Mouse (Mus musculus) neural tube, embryonic 12.5 days (tissue): ENCODE data around the gene Cdcp2. TPM values are rescaled to one million over a fixed set of nuclear protein-coding genes. Genes with fewer than 3 reads are reported as not detected.
A peak's percentile ranks its signal among the peaks of the same experiment; 100 is the strongest.

Experiments
- ATAC-seq: fragments of 200-750 bp; cut with Nextera tagmentation; 2 replicates; pipeline ENCODE4 v1.8.0; 2017; ENCODE audit warnings: low read depth, mild to moderate bottlenecking, moderate TSS enrichment, moderate library complexity; ENCODE audit not compliant: low FRiP score
- H3K27ac ChIP-seq: fragments of 300-500 bp; sonication (generic); 2 replicates; pipeline ENCODE4 v1.5.1; 2016
- H3K27me3 ChIP-seq: fragments of 300-500 bp; sonication (generic); replicated peaks from 2 replicates; pipeline ENCODE4 v1.6.1; 2016; ENCODE audit warnings: mild to moderate bottlenecking
- H3K36me3 ChIP-seq: fragments of 300-500 bp; sonication (generic); 2 replicates; pipeline ENCODE4 v1.6.1; 2016; ENCODE audit warnings: mild to moderate bottlenecking
- H3K4me1 ChIP-seq: fragments of 300-500 bp; sonication (generic); 2 replicates; pipeline ENCODE4 v1.6.1; 2016
- H3K4me2 ChIP-seq: fragments of 300-500 bp; sonication (generic); replicated peaks from 2 replicates; pipeline ENCODE4 v1.6.1; 2016; ENCODE audit warnings: mild to moderate bottlenecking
- H3K4me3 ChIP-seq: fragments of 300-500 bp; sonication (generic); 2 replicates; pipeline ENCODE4 v1.5.1; 2016
- H3K9ac ChIP-seq: fragments of 300-500 bp; sonication (generic); 2 replicates; pipeline ENCODE4 v1.6.1; 2016; ENCODE audit warnings: mild to moderate bottlenecking
- H3K9me3 ChIP-seq: fragments of 300-500 bp; sonication (generic); 2 replicates; pipeline ENCODE4 v1.6.1; 2016; ENCODE audit warnings: mild to moderate bottlenecking
- WGBS: fragments of 180-500 bp; shearing (Covaris S2); methylation state at CpG from one replicate; pipeline ENCODE4 v1.1.7; 2016; 5-methylcytosine and 5-hydroxymethylcytosine counted together
- polyA plus RNA-seq: library from polyadenylated mRNA; unstranded; fragments of >200 nt; fragmentation: Nextera tagmentation; extraction: Ambion mirVana; gene quantifications from 2 replicates; pipeline ENCODE4 v1.2.1, GENCODE M21; 2016

Cdcp2 gene
- polyA plus RNA-seq, 1 experiment from 2014 or later, result 0.37 TPM

DNA sequence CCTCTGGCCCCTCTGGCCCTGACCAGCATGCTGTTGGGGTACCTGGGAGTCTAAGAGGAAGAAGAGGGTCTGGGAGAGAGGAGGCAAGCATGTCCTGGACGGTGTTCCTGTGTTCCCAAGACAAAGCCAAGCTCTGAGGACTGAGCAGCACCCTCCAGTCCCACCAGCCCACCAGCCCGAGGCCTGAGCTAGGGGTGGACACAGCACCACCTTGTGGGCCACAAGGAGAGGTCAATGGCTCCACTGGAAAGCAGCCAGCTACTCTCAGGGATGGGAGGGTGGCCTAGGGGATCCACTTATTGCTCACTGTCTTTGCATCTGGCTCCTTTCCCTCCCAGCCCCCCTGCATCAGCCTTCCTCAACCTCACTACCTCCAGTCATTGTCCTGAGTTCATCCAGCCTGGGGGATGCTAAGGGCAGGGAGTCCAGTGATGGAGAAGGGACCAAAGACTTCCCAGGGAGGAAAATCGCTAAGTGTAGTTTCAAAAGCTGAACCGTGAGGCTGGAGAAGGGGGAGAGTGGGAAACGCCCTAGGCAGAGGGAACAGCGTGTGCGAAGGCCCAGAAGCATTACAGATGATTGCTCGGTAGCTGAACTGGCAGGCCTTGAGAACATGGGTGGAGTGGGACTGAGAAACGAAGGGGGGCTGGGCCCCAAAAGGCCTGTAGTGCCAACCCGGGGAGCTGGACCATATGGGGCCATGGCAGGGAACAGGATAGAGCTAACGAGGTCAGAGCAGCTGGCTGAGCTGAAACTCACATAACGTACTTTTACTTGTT, 24.7 kb downstream of the Cdcp2 start:
- WGBS, result 52% methylated on average over 12 of the region's 12 CpGs
- H3K4me2 ChIP-seq, result no peak overlapping the region
- H3K27ac ChIP-seq, result peak overlapping the region; percentile 43; the same call in 1 of the 2 replicates
- peaks cover 24% of the 10 kb centered on the region for H3K4me1 ChIP-seq
- H3K9ac ChIP-seq, result no peak overlapping the region
- H3K9me3 ChIP-seq, result no peaks in the 10 kb centered on the region
- no peaks in the 10 kb centered on the region for H3K27me3 ChIP-seq
- no peaks in the 10 kb centered on the region for H3K36me3 ChIP-seq
- peak; percentile 80 for ATAC-seq
- no peak overlapping the region for H3K4me3 ChIP-seq

DNA sequence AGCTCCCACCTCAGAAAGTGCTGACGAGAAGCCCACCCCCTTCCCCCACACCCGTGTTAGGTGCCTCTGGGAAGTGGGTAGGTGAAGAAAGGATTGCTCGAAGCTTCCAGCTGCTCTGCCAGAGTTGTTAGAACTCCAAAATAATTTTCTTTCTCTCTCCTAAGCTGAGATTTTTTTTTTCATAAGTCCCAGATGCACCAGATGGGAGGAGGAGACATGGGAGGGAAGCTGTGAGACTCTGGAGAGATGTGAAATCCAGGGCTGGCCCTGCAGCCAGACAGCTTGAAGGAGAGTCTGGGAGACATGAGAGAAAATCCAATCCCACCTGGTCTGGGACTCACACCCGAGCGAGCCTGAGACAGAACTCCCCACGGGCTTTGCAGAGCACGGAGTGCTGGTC, 27.7 kb downstream of the Cdcp2 start:
- no peak for ATAC-seq
- Histone ChIP-seq H3K9me3 (no peaks in the 10 kb centered on the region), H3K27ac (no peak overlapping the region), H3K9ac (no peak overlapping the region), H3K4me1 (peaks cover 47% of the 10 kb centered on the region), H3K27me3 (no peaks in the 10 kb centered on the region), H3K4me3 (no peak overlapping the region), H3K4me2 (no peak overlapping the region), H3K36me3 (no peaks in the 10 kb centered on the region)
- 69% methylated on average over 7 of the region's 7 CpGs for WGBS

DNA sequence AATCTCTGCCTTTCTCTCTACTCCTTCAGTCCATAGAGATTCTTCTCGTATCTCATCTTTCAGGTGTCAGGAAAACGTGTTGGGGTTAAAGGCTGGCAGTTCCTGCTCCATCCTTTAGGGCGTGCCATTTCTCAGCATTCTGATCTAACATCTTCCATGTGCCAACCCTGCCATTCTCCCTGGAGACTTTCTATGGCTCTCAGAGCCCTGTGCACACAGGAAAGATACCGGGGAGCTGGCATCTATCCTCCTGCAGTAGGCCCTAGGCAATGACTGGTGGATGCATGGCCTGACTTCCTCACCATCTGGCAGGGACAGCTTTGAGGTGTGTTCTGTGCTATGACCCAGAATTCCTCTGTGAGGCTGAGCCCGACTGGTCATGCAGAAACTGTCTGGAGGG, 28.4 kb downstream of the Cdcp2 start:
- Histone ChIP-seq H3K27ac (no peak overlapping the region), H3K36me3 (no peaks in the 10 kb centered on the region), H3K9me3 (no peaks in the 10 kb centered on the region), H3K9ac (no peak overlapping the region), H3K4me1 (peaks cover 54% of the 10 kb centered on the region), H3K4me3 (no peak overlapping the region), H3K27me3 (no peaks in the 10 kb centered on the region), H3K4me2 (no peak overlapping the region)
- WGBS, result 64% methylated on average over 5 of the region's 5 CpGs
- no peak for ATAC-seq

DNA sequence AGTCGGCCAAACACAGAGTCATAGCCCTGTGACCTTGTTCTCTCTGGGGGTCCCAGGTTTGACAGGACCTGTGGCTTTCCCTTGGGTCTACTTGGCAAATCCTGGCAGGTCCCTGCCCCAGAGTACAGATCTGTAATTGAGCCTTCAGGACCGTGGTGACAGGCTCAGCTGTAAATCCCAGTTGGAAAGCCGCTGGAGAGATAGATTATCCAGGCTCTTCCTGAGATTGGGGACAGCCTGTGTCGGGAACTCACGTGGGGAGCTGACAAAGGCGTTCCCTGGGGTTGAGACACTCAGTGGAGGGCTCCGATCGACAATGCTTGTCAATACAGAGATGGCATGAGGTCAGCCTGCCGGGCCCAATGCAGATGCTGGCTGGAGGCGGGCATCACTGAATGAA, 29.7 kb downstream of the Cdcp2 start:
- no peak for ATAC-seq
- Histone ChIP-seq H3K9me3 (no peaks in the 10 kb centered on the region), H3K9ac (no peak overlapping the region), H3K4me1 (peaks cover 55% of the 10 kb centered on the region), H3K4me2 (0 out of 2 replicates have a peak overlapping the region, but pooled peaks have one; percentile 2), H3K36me3 (no peaks in the 10 kb centered on the region), H3K4me3 (no peak overlapping the region), H3K27ac (0 out of 2 replicates have a peak overlapping the region, but pooled peaks have one; percentile 32), H3K27me3 (no peaks in the 10 kb centered on the region)
- 29% methylated on average over 10 of the region's 10 CpGs for WGBS

DNA sequence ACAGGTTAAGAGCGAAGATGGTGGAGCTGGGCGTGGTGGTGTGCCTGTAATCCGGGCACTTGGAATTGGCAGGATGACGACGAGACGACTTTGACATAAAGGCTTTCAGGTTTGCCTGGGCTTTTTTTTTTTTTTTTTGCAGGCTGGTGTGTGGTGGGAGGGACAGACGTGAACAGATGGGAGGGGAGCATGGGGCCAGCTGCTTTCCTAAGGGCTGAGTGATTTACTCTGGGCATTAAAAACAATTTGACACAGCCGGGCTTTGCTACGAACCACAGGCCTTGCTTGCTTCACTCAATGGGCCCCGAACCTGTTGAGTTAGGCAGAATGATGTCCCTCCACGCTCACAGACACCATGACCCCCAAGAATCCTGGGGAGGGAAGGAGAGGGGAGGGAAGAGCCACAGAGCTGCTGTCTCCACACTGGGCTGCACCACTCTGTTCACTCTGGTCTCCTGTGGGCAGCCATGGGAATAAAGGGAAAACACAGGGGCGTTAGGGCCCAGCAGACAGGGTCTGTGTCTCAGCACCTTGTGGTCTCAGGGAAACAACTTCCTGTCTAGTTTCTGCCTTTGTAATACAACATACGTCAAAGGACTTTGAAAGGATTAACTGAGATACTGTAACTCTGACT, 30.3 kb downstream of the Cdcp2 start:
- H3K4me2 ChIP-seq, result 0 out of 2 replicates have a peak overlapping the region, but pooled peaks have one; percentile 2
- no peaks in the 10 kb centered on the region for H3K9me3 ChIP-seq
- peak; percentile 65 for ATAC-seq
- peak overlapping the region; percentile 32; the same call in 1 of the 2 replicates for H3K27ac ChIP-seq
- H3K9ac ChIP-seq, result no peak overlapping the region
- 20% methylated on average over 13 of the region's 13 CpGs for WGBS
- no peaks in the 10 kb centered on the region for H3K27me3 ChIP-seq
- H3K4me1 ChIP-seq, result peaks cover 53% of the 10 kb centered on the region
- no peaks in the 10 kb centered on the region for H3K36me3 ChIP-seq
- H3K4me3 ChIP-seq, result no peak overlapping the region

DNA sequence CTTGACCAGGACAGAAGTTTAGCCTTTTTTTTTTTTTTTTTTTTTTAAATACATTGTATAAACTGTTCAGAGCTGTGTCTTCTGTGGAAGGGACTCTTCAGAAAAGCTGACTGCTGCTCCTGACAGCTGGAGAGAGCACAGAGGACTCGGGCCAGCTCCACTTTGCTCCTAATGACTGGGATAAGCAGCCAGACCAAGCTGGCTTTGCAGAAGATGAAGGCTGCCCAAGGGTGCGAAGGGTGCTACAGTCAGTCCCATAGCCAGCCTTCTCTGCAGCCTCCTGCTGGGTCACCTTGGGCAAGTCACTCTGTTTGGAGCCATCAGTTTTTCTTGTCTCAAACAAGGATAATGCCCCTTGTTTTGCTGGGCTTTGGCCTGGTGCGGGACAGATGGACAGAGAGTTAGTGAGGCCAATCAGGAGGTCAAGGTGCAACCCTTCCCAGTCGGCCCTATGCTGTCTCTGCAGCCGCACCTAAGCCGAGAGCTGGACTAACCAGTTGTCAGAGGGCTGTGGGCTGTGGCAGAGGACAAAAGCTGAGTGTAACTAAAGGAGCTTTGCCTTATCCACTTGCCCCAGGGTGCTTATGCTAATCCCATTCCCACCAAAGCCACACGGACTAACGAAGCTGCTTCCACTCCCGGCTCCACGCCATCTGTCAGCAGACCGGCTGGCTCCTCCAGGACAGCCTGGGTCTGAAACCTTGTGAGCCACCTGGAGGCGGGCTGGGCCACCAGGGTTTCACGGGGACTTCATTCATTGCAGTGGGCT, 31.4 kb downstream of the Cdcp2 start:
- Histone ChIP-seq H3K4me2 (no peak overlapping the region), H3K27me3 (no peaks in the 10 kb centered on the region), H3K4me1 (peaks cover 58% of the 10 kb centered on the region), H3K27ac (0 out of 2 replicates have a peak overlapping the region, but pooled peaks have one; percentile 53), H3K36me3 (no peaks in the 10 kb centered on the region), H3K4me3 (no peak overlapping the region), H3K9me3 (no peaks in the 10 kb centered on the region), H3K9ac (no peak overlapping the region)
- ATAC-seq, result peak; percentile 27; the same call in 1 of the 2 replicates
- WGBS, result 21% methylated on average over 13 of the region's 13 CpGs

DNA sequence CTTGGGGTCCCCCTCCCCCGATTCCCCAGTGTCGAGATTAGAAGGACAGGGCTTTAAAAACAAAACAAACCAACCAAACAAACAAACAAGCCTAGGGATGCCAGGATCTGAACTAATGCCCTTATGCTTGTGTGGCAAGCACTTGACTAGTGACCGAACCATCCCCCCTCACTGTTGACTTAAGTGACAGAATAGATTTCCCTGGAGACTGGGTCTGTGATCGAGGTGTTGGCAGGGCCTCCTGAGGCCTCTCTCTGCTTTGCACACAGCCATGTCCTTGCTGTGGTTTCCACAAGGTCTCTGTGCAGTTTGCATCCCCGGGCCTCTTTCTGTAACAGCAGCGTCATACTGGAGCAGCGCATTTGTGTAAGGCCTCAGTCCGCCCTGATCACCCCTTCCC, 32.7 kb downstream of the Cdcp2 start:
- H3K9me3 ChIP-seq, result no peaks in the 10 kb centered on the region
- H3K27ac ChIP-seq, result no peak overlapping the region
- H3K4me1 ChIP-seq, result peaks cover 55% of the 10 kb centered on the region
- H3K4me3 ChIP-seq, result no peak overlapping the region
- H3K36me3 ChIP-seq, result no peaks in the 10 kb centered on the region
- no peaks in the 10 kb centered on the region for H3K27me3 ChIP-seq
- ATAC-seq, result no peak
- H3K9ac ChIP-seq, result no peak overlapping the region
- WGBS, result 76% methylated on average over 8 of the region's 8 CpGs
- H3K4me2 ChIP-seq, result no peak overlapping the region

DNA sequence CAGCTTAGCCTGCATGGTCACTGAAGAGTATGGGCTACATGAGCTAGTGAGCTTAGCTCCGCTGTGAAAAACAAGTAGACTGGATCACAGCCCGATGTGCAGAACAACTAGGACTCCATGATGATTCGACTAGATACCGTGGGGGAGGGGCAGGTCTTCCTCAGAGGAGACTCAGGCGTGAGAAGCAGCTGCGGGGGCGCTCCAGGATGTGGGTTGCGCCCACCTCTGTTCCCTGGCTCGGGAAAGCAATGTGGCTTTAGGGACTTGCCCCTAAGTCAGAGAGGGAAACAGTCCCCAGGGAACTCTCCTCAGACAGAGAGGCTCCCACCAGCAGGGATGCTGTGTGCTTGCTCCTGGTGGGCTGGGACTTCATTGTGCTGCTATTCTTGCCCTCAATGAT, 33.8 kb downstream of the Cdcp2 start:
- Histone ChIP-seq H3K36me3 (no peaks in the 10 kb centered on the region), H3K9ac (no peak overlapping the region), H3K9me3 (no peaks in the 10 kb centered on the region), H3K4me3 (no peak overlapping the region), H3K4me1 (peaks cover 51% of the 10 kb centered on the region), H3K27me3 (no peaks in the 10 kb centered on the region), H3K4me2 (no peak overlapping the region), H3K27ac (no peak overlapping the region)
- ATAC-seq, result no peak
- 22% methylated on average over 9 of the region's 9 CpGs for WGBS

DNA sequence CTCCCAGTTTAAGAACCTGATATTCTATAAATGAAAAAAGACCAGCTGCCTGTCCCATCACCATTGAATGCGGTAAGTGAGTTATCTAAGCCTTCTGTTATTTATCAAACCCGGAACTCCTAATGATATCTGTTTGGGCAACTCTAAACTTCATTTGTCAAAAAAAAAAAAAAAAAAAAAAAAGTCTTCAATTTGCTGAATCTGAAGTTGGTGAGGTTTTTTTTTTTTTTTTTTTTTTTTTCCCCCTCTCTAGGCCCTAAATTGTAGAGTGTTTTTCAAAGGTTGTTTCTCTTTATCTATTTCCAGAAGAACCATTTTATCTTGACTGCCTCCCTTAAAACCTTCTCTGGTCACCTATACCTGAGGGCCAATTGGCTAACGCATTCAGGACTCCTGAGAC, 38.2 kb downstream of the Cdcp2 start:
- Histone ChIP-seq H3K36me3 (peaks cover 3% of the 10 kb centered on the region; the same call in 1 of the 2 replicates), H3K4me1 (peaks cover 40% of the 10 kb centered on the region), H3K4me2 (no peak overlapping the region), H3K9ac (no peak overlapping the region), H3K27me3 (no peaks in the 10 kb centered on the region), H3K27ac (no peak overlapping the region), H3K9me3 (no peaks in the 10 kb centered on the region), H3K4me3 (no peak overlapping the region)
- 95% methylated on average over 3 of the region's 3 CpGs for WGBS
- ATAC-seq, result no peak

DNA sequence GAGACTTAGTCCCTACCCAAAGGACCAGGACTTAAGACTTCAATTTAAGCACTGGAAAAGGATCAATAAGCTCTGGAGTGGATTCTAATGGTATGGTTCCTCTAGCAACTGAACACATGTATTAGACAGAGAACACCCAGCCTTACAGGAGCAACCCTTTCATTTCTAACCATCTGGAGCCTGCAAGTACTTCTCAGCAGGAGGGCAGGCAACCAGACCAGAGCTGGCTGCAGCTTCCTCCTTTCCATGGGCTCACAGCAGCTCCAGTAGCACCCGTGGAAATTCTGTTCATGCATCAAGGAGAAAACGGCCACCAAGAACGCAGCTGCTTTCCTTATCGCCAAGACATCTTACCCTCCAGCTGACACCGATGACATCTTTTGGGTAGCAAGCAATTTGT, 39.0 kb downstream of the Cdcp2 start:
- Histone ChIP-seq H3K9ac (no peak overlapping the region), H3K4me2 (no peak overlapping the region), H3K27me3 (no peaks in the 10 kb centered on the region), H3K4me3 (no peak overlapping the region), H3K9me3 (no peaks in the 10 kb centered on the region), H3K4me1 (peaks cover 40% of the 10 kb centered on the region), H3K27ac (no peak overlapping the region), H3K36me3 (peaks cover 3% of the 10 kb centered on the region; the same call in 1 of the 2 replicates)
- WGBS, result 79% methylated on average over 5 of the region's 5 CpGs
- ATAC-seq, result no peak

DNA sequence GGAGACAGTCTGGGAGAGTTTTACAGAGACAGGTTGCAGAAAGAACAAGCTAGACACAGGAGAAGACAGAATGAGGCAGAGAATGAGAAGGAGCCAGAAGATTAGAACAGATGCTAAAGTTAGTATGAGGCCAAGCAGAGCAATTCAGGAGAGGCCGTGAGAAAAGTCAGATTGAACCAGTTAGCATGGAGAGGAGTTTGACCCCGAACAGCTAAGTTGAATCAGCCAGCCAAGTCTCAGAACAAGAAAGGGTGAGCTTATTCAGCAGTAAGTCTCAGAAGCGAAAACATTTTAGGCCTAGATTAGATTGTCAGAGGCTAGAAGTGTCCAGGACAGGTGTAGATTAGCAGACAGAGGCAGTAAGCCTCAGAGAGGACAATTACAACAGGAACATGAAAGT, 39.8 kb downstream of the Cdcp2 start:
- 64% methylated on average over 3 of the region's 3 CpGs for WGBS
- no peak overlapping the region for H3K9ac ChIP-seq
- H3K27me3 ChIP-seq, result no peaks in the 10 kb centered on the region
- ATAC-seq, result no peak
- H3K27ac ChIP-seq, result no peak overlapping the region
- peaks cover 3% of the 10 kb centered on the region; the same call in 1 of the 2 replicates for H3K36me3 ChIP-seq
- H3K4me2 ChIP-seq, result no peak overlapping the region
- H3K4me1 ChIP-seq, result peaks cover 40% of the 10 kb centered on the region
- no peaks in the 10 kb centered on the region for H3K9me3 ChIP-seq
- H3K4me3 ChIP-seq, result no peak overlapping the region
